Comparison of ENCODE assay signal across 8 mouse cellular contexts in the genomic region with DNA sequence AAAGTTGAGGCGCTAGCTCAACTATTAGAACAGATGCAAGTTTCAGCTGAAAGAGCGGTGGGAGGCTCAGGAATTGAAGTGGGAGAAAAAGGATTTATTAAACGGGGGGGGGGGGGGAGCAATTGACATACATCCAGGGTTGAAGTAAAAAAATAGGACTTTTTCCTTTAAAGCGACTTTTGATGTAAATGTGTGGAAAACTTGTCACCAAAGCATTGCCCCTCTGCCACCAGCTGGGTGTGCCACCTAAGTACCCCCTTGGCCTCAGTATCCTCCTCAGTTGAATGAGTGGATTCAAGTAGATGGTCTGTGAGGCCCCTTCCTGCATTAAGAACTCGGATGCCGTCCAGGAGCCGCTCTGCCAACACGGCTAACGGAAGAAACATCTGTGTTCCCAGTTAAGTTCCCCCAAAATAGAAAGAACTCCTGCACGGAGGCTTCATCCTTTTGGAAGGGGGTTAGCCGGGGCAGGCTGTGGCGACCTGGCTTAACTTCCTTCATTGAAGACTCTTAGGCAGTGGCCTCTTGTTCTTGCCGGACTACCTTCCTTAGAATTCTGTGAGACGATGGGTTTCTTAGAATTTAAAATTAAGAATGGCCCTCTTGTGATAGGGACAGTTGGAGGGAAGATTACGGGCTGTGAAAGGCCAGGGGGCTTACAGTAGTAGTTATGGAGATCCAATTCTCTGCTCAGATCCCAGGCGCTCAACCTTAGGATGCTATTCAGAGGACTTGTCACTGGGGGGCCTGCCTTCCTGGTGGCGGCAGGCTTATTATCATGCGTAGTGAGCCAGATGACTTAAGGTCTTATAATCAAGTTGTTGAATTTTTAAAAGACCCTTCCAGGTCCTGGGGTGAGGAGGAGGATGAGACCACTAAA. TPM values are rescaled to one million over a fixed set of nuclear protein-coding genes. Genes with fewer than 3 reads are reported as not detected.
DNase-seq lines count a peak whose midpoint lies in the region; ATAC-seq and TF ChIP-seq lines count a peak whose summit lies in the region.

No protein-coding gene starts in this region.

- ATAC-seq in lung, embryonic 14.5 days (ENCODE audit: insufficient read depth) = no peak
- ATAC-seq in embryonic facial prominence, embryonic 13.5 days (ENCODE audit: insufficient number of reproducible peaks, insufficient read depth, low FRiP score, low TSS enrichment, low read depth) = no peak
- ATAC-seq in liver, embryonic 12.5 days = no peak
- no peak for ATAC-seq in erythroid progenitor cell, adult 5-6 weeks (replicated peaks; ENCODE audit: low FRiP score, poor library complexity, severe bottlenecking)

- peak overlapping the region; percentile 74 for H3K4me3 ChIP-seq in lung, embryonic 14.5 days (ENCODE audit: low read depth, low read length)
- H3K4me3 ChIP-seq in embryonic facial prominence, embryonic 13.5 days = peak overlapping the region; percentile 95
- peak overlapping the region; percentile 65 for H3K4me3 ChIP-seq in liver, embryonic 12.5 days

- intact Hi-C loops in heart, postnatal 36 days (cut with DNase I) = loop anchor here (1.0 to 10.0 kb wide), 7 partner anchors 48 to 498 kb away; no protein-coding TSS in a partner anchor

- peak overlapping the region; percentile 73 for H3K4me2 ChIP-seq in lung, embryonic 14.5 days
- peak overlapping the region; percentile 85 for H3K4me2 ChIP-seq in embryonic facial prominence, embryonic 13.5 days
- peak overlapping the region; percentile 82 for H3K4me2 ChIP-seq in liver, embryonic 12.5 days

- peak overlapping the region; percentile 84 for H3K9ac ChIP-seq in lung, embryonic 14.5 days
- peak overlapping the region; percentile 97 for H3K9ac ChIP-seq in embryonic facial prominence, embryonic 13.5 days
- H3K9ac ChIP-seq in liver, embryonic 12.5 days = peak overlapping the region; percentile 71

- peak; percentile 77 for DNase-seq in lung, embryonic 14.5 days
- DNase-seq in lung, postnatal 25 days (ENCODE audit: low spot score) = no peak
- DNase-seq in heart, postnatal 36 days = peak; percentile 46 to 53
- DNase-seq in splenic B cell, adult 2 months (ENCODE audit: low read depth, low spot score) = peak; percentile 27
- no peak for DNase-seq in frontal cortex, postnatal 36 days (ENCODE audit: low spot score in 2 of 2)

- H3K9me3 ChIP-seq in lung, embryonic 14.5 days (ENCODE audit: low read depth, low read length) = no peaks in the 10 kb centered on the region
- no peaks in the 10 kb centered on the region for H3K9me3 ChIP-seq in embryonic facial prominence, embryonic 13.5 days
- H3K9me3 ChIP-seq in liver, embryonic 12.5 days (replicated peaks) = no peaks in the 10 kb centered on the region

- H3K36me3 ChIP-seq in lung, embryonic 14.5 days (ENCODE audit: insufficient read depth) = peaks cover 16% of the 10 kb centered on the region; the same call in 1 of the 2 replicates
- peaks cover 31% of the 10 kb centered on the region for H3K36me3 ChIP-seq in embryonic facial prominence, embryonic 13.5 days
- peaks cover 9% of the 10 kb centered on the region for H3K36me3 ChIP-seq in liver, embryonic 12.5 days
- no peaks in the 10 kb centered on the region for H3K36me3 ChIP-seq in splenic B cell, adult 2 months (ENCODE audit: control insufficient read depth, insufficient read depth, low read length, poor library complexity, severe bottlenecking)

- H3K27me3 ChIP-seq in lung, embryonic 14.5 days (ENCODE audit: insufficient read depth, low read length) = no peaks in the 10 kb centered on the region
- no peaks in the 10 kb centered on the region for H3K27me3 ChIP-seq in embryonic facial prominence, embryonic 13.5 days
- H3K27me3 ChIP-seq in liver, embryonic 12.5 days (replicated peaks) = peaks cover 58% of the 10 kb centered on the region
- H3K27me3 ChIP-seq in splenic B cell, adult 2 months (ENCODE audit: control insufficient read depth, insufficient read depth, low read length, poor library complexity, severe bottlenecking) = no peaks in the 10 kb centered on the region

- WGBS in lung, embryonic 14.5 days = 1% methylated on average over 18 of the region's 18 CpGs
- WGBS in embryonic facial prominence, embryonic 13.5 days = 1% methylated on average over 18 of the region's 18 CpGs
- WGBS in liver, embryonic 12.5 days (ENCODE audit: insufficient replicate concordance) = 9% methylated on average over 18 of the region's 18 CpGs

- peak overlapping the region; percentile 96 for H3K27ac ChIP-seq in lung, embryonic 14.5 days (ENCODE audit: low read depth)
- H3K27ac ChIP-seq in embryonic facial prominence, embryonic 13.5 days = peak overlapping the region; percentile 99
- H3K27ac ChIP-seq in liver, embryonic 12.5 days = no peak overlapping the region

- TF ChIP-seq CTCF in lung, embryonic 14.5 days (IDR thresholded peaks at IDR 0.05; ENCODE audit: low read depth) = peak; percentile 43

- H3K4me1 ChIP-seq in lung, embryonic 14.5 days (ENCODE audit: insufficient read depth) = peaks cover 5% of the 10 kb centered on the region; the same call in 1 of the 2 replicates
- peaks cover 44% of the 10 kb centered on the region for H3K4me1 ChIP-seq in embryonic facial prominence, embryonic 13.5 days
- H3K4me1 ChIP-seq in liver, embryonic 12.5 days = 0 out of 2 replicates have a peak, but pooled peaks cover 6% of the 10 kb centered on the region

RNA-seq across cellular contexts. Expression of gene Plpp3, which starts 1.7 kb away (rescaled TPM):
- 64.8 and 67.1 TPM in 2 replicates for polyA plus RNA-seq in lung, embryonic 14.5 days (2014; fragmentation: Nextera tagmentation; extraction: Ambion mirVana)
- 150 and 160 TPM in 2 replicates for polyA plus RNA-seq in embryonic facial prominence, embryonic 13.5 days (2015; fragmentation: Nextera tagmentation; extraction: Ambion mirVana)
- total RNA-seq in heart, postnatal 36 days (2021) = 10 to 100 TPM; 66.2 to 75.1 TPM
- polyA plus RNA-seq in liver, embryonic 12.5 days (2016; fragmentation: Nextera tagmentation; extraction: Ambion mirVana) = 14.5 and 15.6 TPM in 2 replicates
- 0.84 and 3.2 TPM in 2 replicates for total RNA-seq in erythroid progenitor cell, adult 5-6 weeks (2015; ENCODE audit: low replicate concordance)
- 0.08 and 0.64 TPM in 2 replicates for total RNA-seq in erythroid progenitor cell, adult 5-6 weeks (2017; ENCODE audit: low replicate concordance)

RNA-seq across cellular contexts. Expression of gene Prkaa2, which starts 49.2 kb away (rescaled TPM):
- polyA plus RNA-seq in lung, embryonic 14.5 days (2014; fragmentation: Nextera tagmentation; extraction: Ambion mirVana) = 1.2 and 1.9 TPM in 2 replicates
- polyA plus RNA-seq in embryonic facial prominence, embryonic 13.5 days (2015; fragmentation: Nextera tagmentation; extraction: Ambion mirVana) = 1.5 and 1.7 TPM in 2 replicates
- total RNA-seq in heart, postnatal 36 days (2021) = 10 to 100 TPM; 76.0 to 78.1 TPM
- polyA plus RNA-seq in liver, embryonic 12.5 days (2016; fragmentation: Nextera tagmentation; extraction: Ambion mirVana) = 0.42 and 0.48 TPM in 2 replicates
- not detected in 2 replicates for total RNA-seq in erythroid progenitor cell, adult 5-6 weeks (2015; ENCODE audit: low replicate concordance)
- not detected in 2 replicates for total RNA-seq in erythroid progenitor cell, adult 5-6 weeks (2017; ENCODE audit: low replicate concordance)

Comparison
In these comparisons a context has a peak if more than half of its experiments do, and no peak if none do; other contexts are left out.
1. DNase-seq: peak in lung, embryonic 14.5 days (single experiment), heart, postnatal 36 days (2 of 2) and splenic B cell, adult 2 months (single experiment); none in lung, postnatal 25 days (single experiment) and frontal cortex, postnatal 36 days (0 of 2).
2. Peak in every context shown above with its lines, with median percentiles within 50 percentile points of each other: H3K4me2 ChIP-seq, H3K4me3 ChIP-seq and H3K9ac ChIP-seq.